Mouse (Mus musculus) intestine, embryonic 16.5 days (tissue): ENCODE data around the gene Ric8a. TPM values are rescaled to one million over a fixed set of nuclear protein-coding genes. Genes with fewer than 3 reads are reported as not detected.

Experiments used
- ATAC-seq: fragments of 200-750 bp; cut with Nextera tagmentation; 2 replicates; pipeline ENCODE4 v1.8.0; 2017; ENCODE audit warnings: moderate TSS enrichment, moderate library complexity
- H3K27ac ChIP-seq: fragments of 300-500 bp; sonication (generic); 2 replicates; pipeline ENCODE4 v1.5.1; 2014; ENCODE audit warnings: mild to moderate bottlenecking, low read length
- H3K27me3 ChIP-seq: fragments of 300-500 bp; sonication (generic); replicated peaks from 2 replicates; pipeline ENCODE4 v1.6.1; 2014; ENCODE audit warnings: low read length, control low read depth, mixed read lengths; ENCODE audit not compliant: control insufficient read depth, insufficient read depth
- H3K36me3 ChIP-seq: fragments of 300-500 bp; sonication (generic); 2 replicates; pipeline ENCODE4 v1.6.1; 2014; ENCODE audit warnings: low read length, control low read depth; ENCODE audit not compliant: control insufficient read depth, insufficient read depth
- H3K4me1 ChIP-seq: fragments of 300-500 bp; sonication (generic); 2 replicates; pipeline ENCODE4 v1.6.1; 2014; ENCODE audit warnings: low read length, control low read depth, mixed read lengths; ENCODE audit not compliant: control insufficient read depth, insufficient read depth
- H3K4me2 ChIP-seq: fragments of 300-500 bp; sonication (generic); 2 replicates; pipeline ENCODE4 v1.6.1; 2014; ENCODE audit warnings: low read depth, low read length, control low read depth
- H3K4me3 ChIP-seq: fragments of 300-500 bp; sonication (generic); 2 replicates; pipeline ENCODE4 v1.5.1; 2014; ENCODE audit warnings: mild to moderate bottlenecking, low read length
- H3K9ac ChIP-seq: fragments of 300-500 bp; sonication (generic); 2 replicates; pipeline ENCODE4 v1.6.1; 2014; ENCODE audit warnings: low read depth, low read length
- H3K9me3 ChIP-seq: fragments of 300-500 bp; sonication (generic); 2 replicates; pipeline ENCODE4 v1.6.1; 2016; ENCODE audit warnings: low read length, control low read depth; ENCODE audit not compliant: control insufficient read depth
- WGBS: fragments of 180-500 bp; shearing (Covaris S2); extraction: QIAGEN DNeasy Blood & Tissue Kit; methylation state at CpG from one replicate; pipeline ENCODE4 v1.1.7; 2014; 5-methylcytosine and 5-hydroxymethylcytosine counted together
- polyA plus RNA-seq: library from polyadenylated mRNA; unstranded; fragments of >200 nt; fragmentation: Nextera tagmentation; extraction: Ambion mirVana; gene quantifications from 2 replicates; pipeline ENCODE4 v1.2.1, GENCODE M21; 2015

Ric8a gene
- polyA plus RNA-seq, 1 experiment from 2014 or later, result 70.1 TPM

DNA sequence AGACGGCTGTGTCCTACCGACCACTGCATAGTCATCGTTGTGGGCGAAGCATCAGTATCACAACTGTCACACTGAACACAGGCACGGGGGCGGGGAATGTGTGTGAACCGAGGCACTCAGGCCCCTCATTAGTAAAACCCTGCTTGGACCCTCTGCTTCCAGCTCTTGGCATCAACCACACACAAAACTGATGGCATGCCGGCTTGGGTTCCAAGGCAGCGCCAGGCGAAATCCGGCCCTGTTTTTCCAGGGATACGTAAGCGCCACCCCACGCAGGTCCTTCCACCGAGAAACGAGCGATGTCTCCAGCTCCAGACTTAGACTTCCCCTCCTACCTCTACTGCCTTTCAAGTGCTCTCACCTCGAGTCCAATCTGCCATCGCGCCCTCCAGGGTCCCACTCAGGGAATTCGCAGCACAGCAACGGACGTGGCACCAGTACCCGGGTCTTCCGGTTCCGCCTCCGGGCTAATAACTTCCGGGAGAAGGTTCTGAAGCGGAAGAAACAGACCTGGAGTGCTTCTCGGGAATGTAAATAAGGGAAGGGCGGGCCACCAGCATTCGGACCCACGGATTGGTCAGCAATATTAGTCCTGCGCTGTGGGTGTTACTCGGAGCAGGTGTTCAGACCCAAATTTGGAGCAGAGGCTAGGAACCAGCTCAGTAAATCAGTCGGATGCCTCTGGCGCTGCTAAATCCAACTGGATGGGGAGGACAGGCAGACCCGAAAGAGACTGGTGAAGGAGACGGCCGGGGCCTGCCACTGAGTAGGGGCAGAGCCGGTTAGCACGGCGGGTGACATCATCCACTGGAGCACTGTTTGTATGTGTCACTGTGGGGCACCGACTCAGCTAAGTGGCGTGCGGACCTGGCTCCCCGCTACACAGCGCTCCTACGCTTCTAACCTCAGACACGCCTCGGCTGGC lies 635 bp upstream of the Ric8a start, which contains the start of gene Gm45785:
Gene Gm45785 (minus strand): TSS at position 472 of the 925 bp plus-strand sequence.
- peak within 1 kb of the TSS; percentile 91 for H3K4me2 ChIP-seq
- peak within 1 kb of the TSS; percentile 87 for H3K4me3 ChIP-seq
- no peaks in the 10 kb centered on the region for H3K27me3 ChIP-seq
- peak within 1 kb of the TSS; percentile 90 for H3K9ac ChIP-seq
- H3K27ac ChIP-seq, result peak within 1 kb of the TSS; percentile 85
- peak; percentile 86 for ATAC-seq
- H3K4me1 ChIP-seq, result peaks cover 19% of the 10 kb centered on the region
- H3K9me3 ChIP-seq, result no peaks in the 10 kb centered on the region
- peaks cover 11% of the 10 kb centered on the region; the same call in 1 of the 2 replicates for H3K36me3 ChIP-seq
- WGBS, result 1% methylated on average over 51 of the region's 51 CpGs

DNA sequence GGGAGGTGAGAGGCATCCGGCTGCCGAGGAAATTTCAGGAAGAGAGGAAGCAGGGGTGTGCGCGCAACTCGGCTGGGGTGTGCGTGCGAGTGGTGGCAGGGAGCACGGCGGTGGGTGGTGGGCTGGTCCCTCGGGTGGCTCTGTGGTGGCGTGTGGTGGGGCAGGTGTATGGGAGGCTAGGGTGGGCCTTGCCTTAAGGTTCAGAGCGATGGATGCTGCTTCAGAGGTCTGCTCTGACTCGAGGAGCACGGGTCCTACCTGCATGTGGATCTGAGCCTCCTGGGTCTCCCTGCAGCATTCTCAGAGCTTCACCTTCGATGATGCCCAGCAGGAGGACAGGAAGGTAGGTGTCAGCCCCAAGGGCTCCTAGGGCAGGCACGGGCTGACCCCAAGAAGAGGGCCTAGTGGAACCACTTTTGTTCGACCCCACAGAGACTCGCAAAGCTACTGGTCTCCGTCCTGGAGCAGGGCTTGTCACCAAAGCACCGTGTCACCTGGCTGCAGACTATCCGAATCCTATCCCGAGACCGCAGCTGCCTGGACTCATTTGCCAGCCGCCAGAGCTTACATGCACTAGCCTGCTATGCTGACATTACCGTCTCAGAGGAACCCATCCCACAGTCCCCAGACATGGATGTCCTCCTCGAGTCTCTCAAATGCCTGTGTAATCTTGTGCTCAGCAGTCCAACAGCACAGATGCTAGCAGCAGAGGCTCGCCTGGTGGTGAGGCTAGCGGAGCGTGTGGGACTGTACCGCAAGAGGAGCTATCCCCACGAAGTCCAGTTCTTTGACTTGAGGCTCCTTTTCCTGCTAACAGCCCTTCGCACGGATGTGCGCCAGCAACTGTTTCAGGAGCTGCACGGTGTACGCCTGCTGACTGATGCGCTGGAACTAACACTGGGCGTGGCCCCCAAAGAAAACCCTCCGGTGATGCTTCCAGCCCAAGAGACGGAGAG lies 1.1 kb downstream of the Ric8a start, which contains the start of gene Bet1l:
Gene Bet1l (minus strand): TSS at position 28 of the 956 bp plus-strand sequence.
- H3K4me1 ChIP-seq, result peaks cover 19% of the 10 kb centered on the region
- H3K36me3 ChIP-seq, result peaks cover 15% of the 10 kb centered on the region
- 29% methylated on average over 40 of the region's 40 CpGs for WGBS
- H3K27me3 ChIP-seq, result no peaks in the 10 kb centered on the region
- H3K4me2 ChIP-seq, result peak within 1 kb of the TSS; percentile 91
- peak within 1 kb of the TSS; percentile 87 for H3K4me3 ChIP-seq
- peak; percentile 37 for ATAC-seq
- peak within 1 kb of the TSS; percentile 90 for H3K9ac ChIP-seq
- no peaks in the 10 kb centered on the region for H3K9me3 ChIP-seq
- H3K27ac ChIP-seq, result peak within 1 kb of the TSS; percentile 85

DNA sequence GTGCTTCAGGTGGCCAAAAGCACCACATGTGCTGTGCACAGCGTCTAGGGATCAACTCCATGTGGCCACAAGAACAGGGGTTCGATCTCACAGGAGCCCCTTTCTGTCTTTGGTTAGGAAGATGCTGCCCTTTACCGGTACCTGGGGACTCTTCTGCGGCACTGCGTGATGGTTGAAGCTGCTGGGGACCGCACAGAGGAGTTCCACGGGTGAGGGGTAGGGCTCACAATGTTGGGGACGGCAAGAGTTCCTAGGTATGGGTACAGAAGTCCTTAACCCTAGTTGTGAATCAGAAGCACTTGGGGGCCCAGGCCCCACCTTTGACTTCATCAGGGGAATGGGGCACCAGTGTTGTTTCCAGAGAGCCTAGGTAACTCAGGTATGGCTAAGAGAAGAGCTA lies 2.0 kb downstream of the Ric8a start:
- peaks cover 19% of the 10 kb centered on the region for H3K4me1 ChIP-seq
- no peak for ATAC-seq
- peaks cover 18% of the 10 kb centered on the region for H3K36me3 ChIP-seq
- H3K4me2 ChIP-seq, result no peak overlapping the region; the same call in 1 of the 2 replicates
- 97% methylated on average over 8 of the region's 8 CpGs for WGBS
- H3K9ac ChIP-seq, result peak overlapping the region; percentile 90
- no peaks in the 10 kb centered on the region for H3K27me3 ChIP-seq
- H3K4me3 ChIP-seq, result no peak overlapping the region
- no peaks in the 10 kb centered on the region for H3K9me3 ChIP-seq
- H3K27ac ChIP-seq, result no peak overlapping the region

DNA sequence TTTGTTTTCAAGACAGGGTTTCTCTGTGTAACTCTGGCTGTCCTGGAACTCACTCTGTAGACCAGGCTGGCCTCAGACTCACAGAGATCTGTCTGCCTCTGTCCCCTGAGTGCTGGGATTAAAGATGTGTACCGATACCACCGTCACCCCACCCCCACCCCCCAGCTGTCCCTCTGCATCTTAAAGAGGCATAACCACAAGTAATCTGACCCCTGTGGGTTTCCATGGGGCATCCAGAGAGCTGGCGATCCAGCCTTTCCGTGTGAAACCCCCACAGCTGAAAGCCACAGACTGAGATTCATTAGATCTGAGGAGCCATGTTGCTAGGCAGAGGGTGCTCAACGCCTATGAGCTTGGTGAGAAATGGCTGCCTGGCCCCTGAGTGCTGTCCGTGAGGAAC lies 3.2 kb downstream of the Ric8a start:
- Histone ChIP-seq H3K36me3 (peaks cover 17% of the 10 kb centered on the region), H3K4me1 (peaks cover 19% of the 10 kb centered on the region), H3K4me2 (no peak overlapping the region), H3K27me3 (no peaks in the 10 kb centered on the region), H3K9me3 (no peaks in the 10 kb centered on the region), H3K9ac (no peak overlapping the region), H3K4me3 (no peak overlapping the region), H3K27ac (no peak overlapping the region)
- no peak for ATAC-seq
- 73% methylated on average over 6 of the region's 6 CpGs for WGBS

DNA sequence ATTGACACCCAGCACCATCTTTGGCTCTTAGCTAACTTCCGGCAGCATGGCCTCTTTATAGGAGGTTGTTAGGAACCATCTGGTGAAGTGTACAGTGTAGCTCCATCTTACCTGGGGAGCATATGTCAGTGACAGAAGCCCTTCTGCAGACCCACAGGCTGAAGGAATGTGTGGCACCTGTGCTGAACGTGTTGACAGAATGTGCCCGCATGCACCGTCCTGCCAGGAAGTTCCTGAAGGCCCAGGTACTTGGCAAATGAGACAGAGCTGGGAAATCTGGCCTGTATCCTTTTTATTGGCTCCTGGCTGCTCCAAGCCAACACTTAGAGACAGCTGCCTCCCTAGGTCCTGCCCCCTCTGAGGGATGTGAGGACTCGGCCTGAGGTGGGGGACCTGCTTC lies 4.0 kb downstream of the Ric8a start:
- no peaks in the 10 kb centered on the region for H3K9me3 ChIP-seq
- peaks cover 13% of the 10 kb centered on the region for H3K4me1 ChIP-seq
- ATAC-seq, result no peak
- no peak overlapping the region for H3K4me2 ChIP-seq
- no peak overlapping the region for H3K4me3 ChIP-seq
- no peak overlapping the region for H3K9ac ChIP-seq
- H3K27me3 ChIP-seq, result no peaks in the 10 kb centered on the region
- 91% methylated on average over 5 of the region's 5 CpGs for WGBS
- H3K27ac ChIP-seq, result no peak overlapping the region
- peaks cover 17% of the 10 kb centered on the region for H3K36me3 ChIP-seq

DNA sequence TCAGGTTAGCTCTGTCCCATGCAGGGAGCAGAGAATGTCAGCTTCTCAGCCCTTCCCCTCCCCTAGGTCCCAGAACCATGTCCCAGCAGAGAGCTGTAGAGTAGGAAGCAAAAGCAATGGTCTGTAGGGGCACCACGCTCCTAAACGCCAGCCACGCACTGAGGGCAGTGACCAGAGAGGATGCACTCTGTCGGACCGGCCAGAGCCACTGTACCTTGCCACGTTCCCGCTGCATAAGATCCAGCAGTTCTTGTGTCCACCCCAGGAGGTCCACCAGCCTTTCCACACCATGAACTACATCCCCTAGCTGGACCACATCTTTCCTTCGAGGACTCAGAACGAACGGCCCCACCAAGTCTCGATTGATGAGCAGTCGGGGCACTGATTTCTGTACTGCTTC lies 8.0 kb downstream of the Ric8a start:
- Histone ChIP-seq H3K9me3 (no peaks in the 10 kb centered on the region), H3K4me2 (no peak overlapping the region), H3K4me1 (no peaks in the 10 kb centered on the region), H3K27ac (no peak overlapping the region), H3K27me3 (no peaks in the 10 kb centered on the region), H3K9ac (no peak overlapping the region), H3K36me3 (peaks cover 17% of the 10 kb centered on the region), H3K4me3 (no peak overlapping the region)
- ATAC-seq, result no peak
- WGBS, result 89% methylated on average over 12 of the region's 12 CpGs

DNA sequence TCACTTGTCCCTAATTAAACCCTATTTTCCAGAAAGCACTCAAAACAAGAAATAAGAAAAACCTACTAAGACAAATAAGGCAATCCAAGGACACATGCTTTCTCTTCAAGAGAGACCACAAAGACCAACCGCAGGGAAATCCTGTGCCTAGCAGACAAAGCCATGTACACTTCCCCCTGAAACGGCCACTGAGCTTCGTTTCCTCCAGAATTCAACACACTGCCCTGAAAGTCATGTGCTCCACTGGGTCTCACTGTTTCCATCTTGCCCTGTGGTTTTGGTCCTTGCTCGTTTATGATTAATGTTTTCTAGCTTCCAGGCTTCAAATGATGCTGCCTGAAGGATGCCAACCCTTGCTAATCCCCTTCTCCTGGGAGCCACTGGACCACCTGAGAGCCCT lies 17.5 kb downstream of the Ric8a start:
- WGBS, result 81% methylated on average over 4 of the region's 4 CpGs
- H3K4me3 ChIP-seq, result no peak overlapping the region
- no peaks in the 10 kb centered on the region for H3K9me3 ChIP-seq
- H3K36me3 ChIP-seq, result peaks cover 5% of the 10 kb centered on the region; the same call in 1 of the 2 replicates
- H3K4me1 ChIP-seq, result peaks cover 2% of the 10 kb centered on the region; the same call in 1 of the 2 replicates
- no peak overlapping the region for H3K4me2 ChIP-seq
- no peak overlapping the region for H3K27ac ChIP-seq
- H3K9ac ChIP-seq, result no peak overlapping the region
- ATAC-seq, result no peak
- H3K27me3 ChIP-seq, result no peaks in the 10 kb centered on the region

DNA sequence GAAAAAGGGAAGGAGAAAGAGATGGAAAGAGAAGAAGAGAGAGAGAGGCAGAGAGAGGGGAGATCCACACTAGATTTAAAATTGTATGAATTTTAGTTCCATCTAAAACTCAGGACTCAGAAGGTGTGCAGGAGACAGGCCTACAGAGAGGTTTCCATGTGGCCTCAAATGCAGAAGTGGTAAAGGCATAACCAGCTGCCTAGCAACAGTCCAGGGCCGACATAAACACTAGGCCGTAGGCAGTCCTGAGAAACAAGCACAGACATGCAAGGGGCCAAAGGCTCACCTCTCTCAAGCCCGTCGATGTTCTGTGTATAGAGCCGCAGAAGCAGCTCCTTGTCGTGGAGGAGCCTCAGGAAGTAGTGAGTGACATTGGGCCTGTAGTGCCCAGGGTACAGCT lies 20.6 kb downstream of the Ric8a start:
- Histone ChIP-seq H3K36me3 (peaks cover 5% of the 10 kb centered on the region; the same call in 1 of the 2 replicates), H3K9me3 (no peaks in the 10 kb centered on the region), H3K9ac (no peak overlapping the region), H3K4me2 (no peak overlapping the region), H3K4me1 (peaks cover 11% of the 10 kb centered on the region), H3K4me3 (no peak overlapping the region), H3K27me3 (no peaks in the 10 kb centered on the region), H3K27ac (no peak overlapping the region)
- ATAC-seq, result no peak
- 78% methylated on average over 6 of the region's 6 CpGs for WGBS

DNA sequence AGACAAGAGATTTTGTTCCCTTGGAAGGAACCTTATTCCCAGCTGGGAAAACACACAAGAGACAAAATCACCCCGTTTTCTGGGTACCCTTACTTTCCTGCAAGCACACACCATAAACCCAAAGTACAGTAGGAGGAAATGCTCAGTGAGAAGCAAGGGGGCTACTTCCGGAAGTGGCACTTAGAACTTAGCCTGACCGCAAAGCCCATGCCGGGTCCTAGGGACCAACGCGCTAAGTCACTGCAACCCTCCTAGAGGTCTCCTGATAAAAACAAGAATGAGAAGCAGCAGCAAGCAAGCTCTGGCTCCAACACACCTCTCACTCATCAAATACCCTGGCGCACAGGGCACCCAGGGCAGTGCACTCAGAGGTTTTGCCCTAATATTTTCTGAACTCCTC lies 22.6 kb downstream of the Ric8a start:
- Histone ChIP-seq H3K4me1 (peaks cover 15% of the 10 kb centered on the region), H3K4me3 (no peak overlapping the region), H3K36me3 (peaks cover 4% of the 10 kb centered on the region; the same call in 1 of the 2 replicates), H3K9ac (no peak overlapping the region), H3K27ac (no peak overlapping the region), H3K4me2 (no peak overlapping the region), H3K9me3 (no peaks in the 10 kb centered on the region), H3K27me3 (no peaks in the 10 kb centered on the region)
- ATAC-seq, result no peak
- 85% methylated on average over 7 of the region's 7 CpGs for WGBS
